Mouse (Mus musculus) liver, adult 2 months (tissue): ENCODE measurements around the gene Klhl42. TPM values are rescaled to one million over a fixed set of nuclear protein-coding genes. Genes with fewer than 3 reads are reported as not detected.

Source experiments
- DNase-seq: peaks from one replicate; pipeline ENCODE4 v3.0.0-alpha.2; 2011; ENCODE audit warnings: low read depth, low spot score; ENCODE audit errors: extremely low read depth
- H3K27ac ChIP-seq: fragments of 200-500 bp; replicated peaks from 2 replicates; pipeline ENCODE4 v1.5.1; 2012; ENCODE audit warnings: low read depth, mild to moderate bottlenecking, control low read depth, inconsistent platforms, low read length; ENCODE audit not compliant: insufficient read depth
- H3K27me3 ChIP-seq: fragments of 200-500 bp; 2 replicates; pipeline ENCODE4 v1.6.1; 2012; ENCODE audit warnings: mild to moderate bottlenecking, moderate library complexity, low read length, inconsistent platforms; ENCODE audit not compliant: control insufficient read depth, insufficient read depth
- H3K36me3 ChIP-seq: fragments of 200-500 bp; 2 replicates; pipeline ENCODE4 v1.6.1; 2012; ENCODE audit warnings: low read length, inconsistent platforms; ENCODE audit not compliant: control insufficient read depth, insufficient read depth
- H3K4me1 ChIP-seq: fragments of 200-500 bp; 2 replicates; pipeline ENCODE4 v1.6.1; 2011; ENCODE audit warnings: low read length; ENCODE audit not compliant: control insufficient read depth, insufficient read depth
- H3K4me3 ChIP-seq: fragments of 200-500 bp; 2 replicates; pipeline ENCODE4 v1.5.1; 2011; ENCODE audit warnings: low read depth, mild to moderate bottlenecking, control low read depth, low read length, moderate library complexity; ENCODE audit not compliant: insufficient read depth
- H3K79me2 ChIP-seq: fragments of 200-500 bp; 2 replicates; pipeline ENCODE4 v1.6.1; 2012; ENCODE audit warnings: inconsistent platforms, mild to moderate bottlenecking, low read length, moderate library complexity; ENCODE audit not compliant: control insufficient read depth, insufficient read depth
- H3K9ac ChIP-seq: fragments of 200-500 bp; 2 replicates; pipeline ENCODE4 v1.6.1; 2012; ENCODE audit warnings: low read depth, mild to moderate bottlenecking, control low read depth, inconsistent platforms, low read length
- CTCF ChIP-seq: fragments of 200-500 bp; IDR thresholded peaks from 2 replicates; pipeline ENCODE4 v1.5.1; 2011; ENCODE audit warnings: low read depth, low read length, control low read depth
- POLR2A ChIP-seq: fragments of 200-500 bp; IDR thresholded peaks from 2 replicates; pipeline ENCODE4 v1.6.1; 2011; ENCODE audit warnings: low read length, control low read depth; ENCODE audit not compliant: insufficient read depth; ENCODE audit errors: extremely low read depth
- WGBS: fragments of 180-500 bp; shearing (Covaris S2); methylation state at CpG from one replicate; pipeline ENCODE4 v1.1.7; 2018; 5-methylcytosine and 5-hydroxymethylcytosine counted together
- polyA plus RNA-seq: library from polyadenylated mRNA; depleted of rRNA; stranded (reverse); fragments of >200 nt; gene quantifications from 2 replicates; pipeline ENCODE4 v1.2.3, GENCODE M21; 2012; rRNA removed
- total RNA-seq: library from RNA; depleted of rRNA; stranded (reverse); fragments of >200 nt; gene quantifications from 2 replicates; pipeline ENCODE4 v1.2.3, GENCODE M21; 2014; rRNA removed

Gene Klhl42
- total RNA-seq (8.8 and 9.1 TPM in 2 replicates), polyA plus RNA-seq (5.4 and 6.9 TPM in 2 replicates)

DNA sequence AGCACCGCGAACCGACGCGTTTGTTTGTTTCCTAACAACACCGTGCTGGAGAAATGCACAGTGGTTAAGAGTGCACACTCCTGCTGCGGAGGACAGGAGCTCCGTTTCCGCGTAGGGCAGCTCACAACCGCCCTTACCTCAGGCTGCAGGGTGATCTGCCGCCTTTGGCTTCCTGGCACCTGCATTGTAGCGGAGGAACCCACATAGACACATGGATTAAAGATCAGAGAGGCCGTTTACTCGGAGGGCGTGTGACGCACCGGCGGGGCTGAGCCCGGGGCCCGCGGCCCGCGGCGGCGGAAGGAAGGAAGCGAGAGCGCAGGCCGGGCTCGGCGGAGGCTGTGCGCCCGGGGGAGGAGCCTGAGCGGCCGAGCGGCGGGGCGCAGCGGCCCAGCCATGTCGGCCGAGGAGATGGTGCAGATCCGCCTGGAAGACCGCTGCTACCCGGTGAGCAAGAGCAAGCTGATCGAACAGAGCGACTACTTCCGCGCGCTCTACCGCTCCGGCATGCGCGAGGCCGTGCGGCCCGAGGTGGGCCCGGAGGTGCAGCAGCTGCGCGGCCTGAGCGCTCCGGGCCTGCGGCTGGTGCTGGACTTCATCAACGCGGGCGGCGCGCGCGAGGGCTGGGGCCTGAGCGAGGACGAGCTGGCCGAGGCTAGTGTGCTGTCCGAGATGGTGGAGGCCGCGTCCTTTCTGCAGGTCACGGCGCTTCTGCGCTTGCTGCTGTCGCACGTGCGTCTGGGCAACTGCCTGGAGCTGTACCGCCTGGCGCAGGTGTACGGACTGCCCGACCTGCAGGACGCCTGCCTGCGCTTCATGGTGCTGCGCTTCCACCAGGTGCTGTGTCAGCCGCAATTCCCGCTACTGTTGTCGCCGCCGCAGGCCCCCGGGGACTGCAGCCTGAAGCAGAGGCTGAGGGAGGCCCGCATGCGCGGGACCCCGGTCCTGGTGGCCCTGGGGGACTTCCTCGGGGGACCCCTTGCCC is at the start of gene Klhl42:
Gene Klhl42 (plus strand): TSS at position 244 of the 985 bp plus-strand sequence.
- peak; percentile 65 for DNase-seq
- WGBS, result under 1% methylated on average over 99 of the region's 99 CpGs
- H3K4me3 ChIP-seq, result peak within 1 kb of the TSS; percentile 91
- H3K9ac ChIP-seq, result peak within 1 kb of the TSS; percentile 71
- H3K79me2 ChIP-seq, result peaks cover 11% of the 10 kb centered on the region
- peak; percentile 3; the same call in 1 of the 2 replicates for TF ChIP-seq CTCF
- TF ChIP-seq POLR2A, result 0 out of 2 replicates have a peak, but pooled peaks have one; percentile 53
- H3K36me3 ChIP-seq, result no peaks in the 10 kb centered on the region
- no peaks in the 10 kb centered on the region for H3K27me3 ChIP-seq
- H3K4me1 ChIP-seq, result peaks cover 14% of the 10 kb centered on the region
- H3K27ac ChIP-seq, result peak within 1 kb of the TSS; percentile 64

DNA sequence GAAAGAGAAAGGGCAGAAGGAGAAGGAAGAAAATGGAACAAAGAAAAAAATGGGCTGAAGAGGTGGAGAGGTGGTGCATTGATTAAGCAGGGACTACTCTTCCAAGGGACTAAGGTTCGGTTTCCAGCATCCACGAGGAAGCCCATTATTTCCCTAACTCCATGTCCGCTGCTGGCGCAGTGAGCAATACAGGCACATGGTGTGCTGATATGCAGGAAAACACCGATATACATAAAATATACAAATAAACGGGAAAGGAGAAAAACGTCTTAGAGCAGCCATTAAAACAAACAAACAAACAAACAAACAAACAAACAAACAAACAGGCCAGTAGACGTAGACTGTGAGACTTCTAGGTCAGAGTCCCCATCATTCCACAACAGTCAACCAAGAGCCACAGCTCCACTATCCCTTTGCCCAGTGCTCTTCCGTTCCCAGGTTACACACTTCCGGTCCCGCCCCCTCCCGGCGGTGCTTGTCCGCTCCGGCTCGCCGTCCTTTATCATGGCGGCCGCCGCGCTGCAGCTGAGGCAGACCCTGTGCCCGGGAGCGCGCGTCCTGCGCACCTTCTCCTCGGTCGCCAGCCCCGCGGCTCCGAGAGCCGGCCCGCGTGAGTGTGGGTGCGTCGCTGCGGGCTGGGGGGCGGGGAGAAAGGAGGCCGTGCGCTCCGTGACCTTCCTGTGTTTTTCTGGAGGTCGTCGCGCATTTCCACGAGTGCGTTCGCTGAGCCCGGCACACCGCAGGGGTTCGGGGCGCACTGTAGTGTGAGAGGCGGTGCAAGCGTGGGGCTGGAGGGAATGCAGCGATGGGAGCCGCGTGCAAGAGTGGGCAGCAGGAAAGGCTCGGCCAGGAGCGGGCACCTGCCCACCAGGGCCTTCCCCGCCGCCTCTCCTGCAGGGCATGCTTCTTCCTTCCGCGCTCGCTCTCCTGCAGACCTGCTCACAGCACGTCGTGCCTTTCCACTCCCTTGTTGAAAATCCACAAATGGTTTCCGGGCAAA is 48.6 kb upstream of the Klhl42 start, which contains the start of gene Mrps35:
Gene Mrps35 (plus strand): TSS at position 474 of the 1,000 bp plus-strand sequence.
- TF ChIP-seq CTCF, result no peak
- TF ChIP-seq POLR2A, result peak; percentile 88
- peaks cover 5% of the 10 kb centered on the region; the same call in 1 of the 2 replicates for H3K36me3 ChIP-seq
- peak within 1 kb of the TSS; percentile 81 for H3K27ac ChIP-seq
- 3% methylated on average over 66 of the region's 66 CpGs for WGBS
- peak; percentile 77 for DNase-seq
- peak within 1 kb of the TSS; percentile 96 for H3K4me3 ChIP-seq
- H3K79me2 ChIP-seq, result no peaks in the 10 kb centered on the region; the same call in 1 of the 2 replicates
- H3K27me3 ChIP-seq, result no peaks in the 10 kb centered on the region
- H3K4me1 ChIP-seq, result peaks cover 2% of the 10 kb centered on the region
- H3K9ac ChIP-seq, result peak within 1 kb of the TSS; percentile 97

DNA sequence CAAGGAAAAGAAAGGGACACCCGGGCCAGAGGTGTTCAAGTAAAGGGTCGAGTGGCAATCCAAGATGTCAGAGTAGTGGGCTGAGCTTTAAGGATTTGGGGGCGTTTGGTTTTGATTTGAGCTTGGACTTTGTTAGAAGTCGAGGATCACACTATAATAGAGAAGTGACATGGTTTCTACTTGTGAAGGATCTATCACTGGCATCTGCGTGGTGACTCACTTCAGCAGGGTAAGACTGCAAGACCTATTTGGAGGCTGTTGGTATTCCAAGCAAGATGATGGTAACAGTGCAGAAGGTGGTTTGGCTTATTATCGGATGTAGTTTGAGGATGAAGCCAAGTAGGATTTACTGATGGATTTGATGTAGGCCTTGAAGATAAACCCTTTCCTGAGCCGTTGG is 47.5 kb upstream of the Klhl42 start:
- 47% methylated on average over 7 of the region's 7 CpGs for WGBS
- no peak overlapping the region; the same call in none of the 2 replicates for H3K4me3 ChIP-seq
- no peak for DNase-seq
- no peak overlapping the region for H3K9ac ChIP-seq
- H3K4me1 ChIP-seq, result peaks cover 2% of the 10 kb centered on the region
- H3K79me2 ChIP-seq, result no peaks in the 10 kb centered on the region; the same call in 1 of the 2 replicates
- H3K36me3 ChIP-seq, result peaks cover 13% of the 10 kb centered on the region; the same call in 1 of the 2 replicates
- H3K27ac ChIP-seq, result no peak overlapping the region
- no peaks in the 10 kb centered on the region for H3K27me3 ChIP-seq
- TF ChIP-seq POLR2A (no peak), CTCF (no peak)

DNA sequence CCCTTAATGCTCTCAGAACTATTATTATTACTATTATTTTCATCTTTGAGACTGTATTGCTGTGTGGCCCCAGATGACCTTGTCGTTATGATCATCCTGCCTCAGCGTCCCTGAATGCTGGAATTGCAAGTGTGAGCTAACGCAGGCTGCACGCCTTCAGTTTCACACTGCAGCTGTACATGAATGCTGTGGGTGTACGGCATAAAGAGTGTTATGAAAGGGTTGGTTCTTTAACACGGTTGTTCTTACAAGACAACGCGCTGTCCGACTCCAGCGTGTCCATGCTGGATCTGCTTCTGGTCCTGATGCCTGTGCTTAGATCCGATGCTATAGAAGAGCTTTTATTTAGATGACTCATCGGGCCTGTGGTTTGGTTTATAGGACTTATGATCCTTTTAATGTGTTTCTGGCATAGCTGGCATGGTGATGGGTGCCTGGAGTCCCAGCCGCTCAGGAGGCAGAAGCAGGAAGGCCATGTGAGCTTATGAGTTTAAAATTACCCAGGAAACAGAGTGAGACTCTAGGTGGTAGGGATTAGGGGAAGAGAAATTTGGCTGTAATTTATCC is 41.9 kb upstream of the Klhl42 start:
- 96% methylated on average over 13 of the region's 13 CpGs for WGBS
- H3K4me1 ChIP-seq, result no peaks in the 10 kb centered on the region
- H3K36me3 ChIP-seq, result peaks cover 34% of the 10 kb centered on the region
- no peak for TF ChIP-seq POLR2A
- H3K9ac ChIP-seq, result no peak overlapping the region
- no peak overlapping the region for H3K27ac ChIP-seq
- no peak overlapping the region for H3K4me3 ChIP-seq
- no peak for DNase-seq
- no peaks in the 10 kb centered on the region for H3K27me3 ChIP-seq
- 0 out of 2 replicates have a peak, but pooled peaks cover 4% of the 10 kb centered on the region for H3K79me2 ChIP-seq

DNA sequence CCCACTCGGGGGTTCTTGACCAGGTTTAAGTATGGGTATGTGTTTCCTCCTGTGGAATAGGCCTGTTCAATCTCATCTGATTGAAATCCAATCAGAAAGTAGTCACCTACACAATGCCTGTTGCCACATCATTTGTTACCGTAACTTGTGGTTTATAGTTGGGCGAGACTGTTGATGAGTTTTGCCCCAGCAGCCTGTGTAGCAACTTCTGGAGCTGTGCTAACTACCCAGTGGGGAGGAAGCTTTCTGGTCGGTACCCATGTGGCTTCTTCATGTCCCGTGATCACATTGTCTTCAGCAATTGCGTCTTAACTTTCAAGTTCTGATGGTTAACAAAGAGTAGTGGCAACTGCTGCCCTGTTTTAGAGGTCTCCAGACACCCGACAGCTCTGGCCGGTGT is 39.5 kb upstream of the Klhl42 start:
- H3K4me1 ChIP-seq, result no peaks in the 10 kb centered on the region
- TF ChIP-seq CTCF (no peak), POLR2A (no peak)
- 0 out of 2 replicates have a peak, but pooled peaks cover 4% of the 10 kb centered on the region for H3K79me2 ChIP-seq
- peaks cover 43% of the 10 kb centered on the region for H3K36me3 ChIP-seq
- 96% methylated on average over 8 of the region's 8 CpGs for WGBS
- H3K4me3 ChIP-seq, result no peak overlapping the region
- H3K9ac ChIP-seq, result no peak overlapping the region
- H3K27ac ChIP-seq, result no peak overlapping the region
- DNase-seq, result no peak
- H3K27me3 ChIP-seq, result no peaks in the 10 kb centered on the region
